Mouse (Mus musculus): Measurements from ENCODE around the gene March10.

Gene March10

GRCm38 (mm10) chr11:105456497-105456907, at the start of gene March10:
Gene March10, minus strand, starts transcription at chr11:105456735.
- DNase-seq = no peak

GRCm38 (mm10) chr11:105506322-105506721, 49.8 kb upstream of the March10 start:
- DNase-seq = no peak

DNA sequence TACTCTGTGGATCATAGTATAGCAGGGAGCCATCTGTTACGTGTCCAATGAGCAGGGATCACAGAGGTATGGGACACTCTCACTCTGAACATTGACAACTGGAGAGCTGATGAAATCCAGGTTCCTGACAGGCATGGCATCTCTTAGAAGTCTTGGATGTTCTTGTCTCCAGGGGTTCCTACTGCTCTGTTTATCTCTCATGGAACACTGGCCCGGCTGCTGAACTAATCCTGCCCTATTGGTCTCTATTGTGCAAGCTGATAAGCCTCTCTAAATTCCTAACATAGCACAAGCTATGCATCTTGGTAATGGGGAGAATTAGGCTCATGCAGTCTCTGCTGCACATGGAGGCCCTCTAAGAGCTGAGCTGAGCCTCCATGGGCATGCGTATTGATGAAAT, 48.5 kb upstream of the March10 start:
- no peak for DNase-seq

DNA sequence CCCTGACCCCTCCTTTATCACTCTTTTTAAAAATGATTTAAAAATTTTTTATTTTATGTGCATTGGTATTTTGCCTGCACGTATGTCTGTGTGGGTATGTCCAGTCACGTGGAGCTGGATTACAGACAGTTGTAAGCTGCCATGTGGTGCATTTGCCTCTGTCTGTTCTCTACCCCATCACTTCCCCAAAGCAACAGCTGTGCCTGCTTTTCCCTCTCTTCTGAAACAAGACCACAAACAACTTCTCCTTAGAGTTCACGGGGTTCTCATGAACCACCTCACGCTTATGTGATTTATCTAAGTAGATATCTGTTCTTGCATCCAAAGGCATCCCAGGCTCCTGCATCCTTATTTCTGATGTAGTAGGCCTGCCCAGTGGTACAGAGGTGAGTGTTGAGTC, 45.8 kb upstream of the March10 start:
- DNase-seq = no peak

DNA sequence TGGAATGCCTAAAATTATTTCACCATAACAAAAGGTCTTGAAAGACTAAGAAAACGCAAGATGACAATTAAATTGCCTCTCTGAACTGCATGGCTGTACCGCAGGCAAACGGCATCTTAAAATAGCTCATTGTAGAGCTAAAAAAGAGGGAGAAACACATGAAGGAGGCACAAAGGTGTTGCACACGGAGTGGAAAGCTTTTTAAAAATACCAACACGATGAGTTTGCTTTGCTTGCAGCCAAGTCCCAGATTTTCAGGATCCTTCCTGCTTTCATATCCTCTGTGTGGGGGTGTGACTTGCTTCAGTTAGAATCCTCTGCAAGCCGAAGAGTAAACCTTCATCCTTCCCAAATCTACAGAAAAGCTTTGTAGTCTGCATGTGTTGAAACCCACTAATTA, 41.0 kb upstream of the March10 start:
- no peak for DNase-seq

GRCm38 (mm10) chr11:105496665-105497064, 40.1 kb upstream of the March10 start:
- DNase-seq = no peak

- no peak for DNase-seq
These were observed 39.2 kb upstream of the March10 start for GRCm38 (mm10) chr11:105495591-105496270.

DNA sequence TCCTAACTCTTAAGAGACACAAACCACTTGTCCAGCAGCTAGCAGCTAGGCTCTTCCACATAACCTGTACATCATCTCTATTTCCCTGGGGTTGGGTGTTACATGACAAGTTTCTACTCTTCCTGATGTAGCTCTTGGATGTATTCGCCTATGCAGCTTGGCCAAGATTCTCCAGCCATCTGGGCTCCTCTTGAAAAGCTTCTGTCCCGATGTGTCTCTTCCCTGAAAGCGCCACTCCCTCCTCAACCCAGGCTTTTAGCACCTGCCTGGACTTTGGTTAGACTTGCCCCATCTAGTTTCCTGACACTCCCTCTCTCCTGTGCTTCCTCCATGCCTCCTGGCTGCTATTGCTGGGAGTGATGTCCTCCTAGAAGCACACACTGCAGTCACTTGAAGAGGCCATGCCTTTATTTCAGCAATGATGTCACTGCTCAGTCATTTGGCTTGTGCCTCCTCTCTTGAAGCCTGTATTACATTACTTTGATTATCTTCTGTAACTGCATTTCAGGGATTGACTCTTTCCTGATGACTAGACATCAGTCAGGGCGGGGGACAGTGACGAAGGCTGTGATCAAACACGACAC, 38.3 kb upstream of the March10 start:
- DNase-seq = no peak

- no peak for DNase-seq
These were observed 35.9 kb upstream of the March10 start for GRCm38 (mm10) chr11:105492392-105492791.

DNA sequence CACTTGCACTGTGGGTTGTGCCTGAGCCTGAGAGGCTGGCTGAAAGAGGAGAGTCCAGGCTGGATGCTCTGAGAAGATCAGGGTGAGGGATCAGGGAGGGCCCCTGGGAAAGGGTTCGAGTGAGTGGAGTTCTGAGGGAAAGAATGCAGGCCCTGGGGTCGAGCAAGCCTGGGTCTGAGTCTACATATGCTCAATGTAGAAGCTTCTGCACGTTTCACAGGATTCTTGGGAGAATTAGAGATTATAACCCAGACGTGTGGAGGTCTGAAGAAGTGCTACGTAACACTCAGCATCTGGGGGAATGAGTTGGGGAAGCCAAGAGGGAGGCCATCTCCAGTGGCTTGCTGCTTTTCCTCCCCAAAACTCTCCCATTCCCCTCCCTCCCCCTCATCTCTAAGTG, 34.4 kb upstream of the March10 start:
- no peak for DNase-seq

DNA sequence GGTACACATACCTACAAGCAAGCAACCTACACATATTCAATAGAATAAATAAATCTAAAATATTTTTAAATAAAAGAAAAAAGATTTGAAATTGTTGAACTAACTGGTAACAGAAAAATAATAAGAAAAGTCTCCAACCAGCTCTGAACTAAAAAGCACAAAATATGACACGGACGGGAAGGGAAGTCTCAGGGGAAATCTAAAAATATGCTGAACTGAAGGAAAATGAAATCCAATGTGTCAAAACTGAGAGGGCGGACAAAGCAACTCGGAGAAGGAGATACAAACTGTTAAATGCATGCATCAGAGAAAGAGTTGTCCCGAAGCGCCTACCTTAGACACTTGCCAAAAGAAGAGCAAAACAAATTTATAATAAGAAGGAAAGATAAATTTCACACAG, 28.9 kb upstream of the March10 start:
- no peak for DNase-seq

GRCm38 (mm10) chr11:105484993-105485392, 28.5 kb upstream of the March10 start:
- DNase-seq = no peak

GRCm38 (mm10) chr11:105482747-105483146, 26.2 kb upstream of the March10 start:
- no peak for DNase-seq

DNA sequence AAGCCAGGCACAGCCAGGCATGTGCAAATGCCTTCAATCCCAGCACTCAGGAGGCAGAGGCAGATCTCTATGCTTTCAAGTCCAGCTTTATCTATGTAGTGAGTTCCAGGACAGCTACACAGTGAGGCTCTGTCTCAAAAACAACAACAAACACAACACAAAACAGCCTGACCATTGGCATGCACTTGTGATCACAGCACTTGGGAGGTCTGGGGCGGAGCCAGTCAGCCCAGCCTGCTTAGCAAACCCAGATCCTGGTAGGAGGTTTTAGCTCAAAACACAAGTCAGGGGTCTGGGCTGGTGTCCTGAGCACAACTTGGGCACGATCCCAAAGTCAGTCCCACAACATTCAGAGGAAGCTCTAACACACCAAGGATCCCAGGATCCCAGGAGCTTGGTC, 18.2 kb upstream of the March10 start:
- no peak for DNase-seq

DNA sequence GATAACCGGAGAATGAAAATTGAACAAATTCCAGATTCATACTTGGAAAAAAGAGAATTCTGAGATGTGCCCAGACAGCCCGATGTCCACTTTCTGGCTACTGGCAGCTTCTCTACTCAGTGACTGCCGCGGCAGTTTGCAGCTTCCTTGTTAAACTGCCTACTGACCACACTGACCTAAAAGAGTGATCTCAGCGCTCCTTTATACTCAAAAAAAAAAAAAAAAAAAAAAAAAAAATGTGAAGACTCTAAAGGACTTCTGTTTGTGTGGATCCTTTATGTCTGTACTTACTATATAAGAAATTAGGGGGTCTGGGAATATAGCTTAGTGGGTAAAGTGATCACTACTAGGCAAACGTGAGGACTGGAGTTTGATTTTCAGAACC, 17.8 kb upstream of the March10 start:
- DNase-seq = no peak

GRCm38 (mm10) chr11:105473716-105474351, 17.3 kb upstream of the March10 start:
- no peak for DNase-seq

GRCm38 (mm10) chr11:105472610-105473009, 16.1 kb upstream of the March10 start:
- DNase-seq = no peak

DNA sequence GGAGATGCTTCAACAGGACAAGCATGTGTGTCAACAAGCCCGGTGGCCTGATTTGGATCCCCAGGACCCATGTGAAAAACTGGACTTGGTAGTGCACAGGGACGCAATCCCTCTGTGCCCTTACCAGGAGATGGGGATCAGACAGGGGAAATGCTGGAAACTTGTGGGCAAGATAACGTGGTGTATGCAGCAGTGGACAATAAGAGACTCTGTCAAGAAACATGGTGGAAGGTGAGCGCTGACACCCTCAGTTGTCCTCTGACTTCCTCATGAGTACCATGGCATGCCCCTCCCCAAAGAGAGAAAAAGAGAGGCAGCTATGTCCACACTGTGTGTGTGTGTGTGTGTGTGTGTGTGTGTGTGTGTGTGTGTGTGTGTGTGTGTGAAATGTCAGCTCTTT, 14.4 kb upstream of the March10 start:
- DNase-seq = no peak

DNA sequence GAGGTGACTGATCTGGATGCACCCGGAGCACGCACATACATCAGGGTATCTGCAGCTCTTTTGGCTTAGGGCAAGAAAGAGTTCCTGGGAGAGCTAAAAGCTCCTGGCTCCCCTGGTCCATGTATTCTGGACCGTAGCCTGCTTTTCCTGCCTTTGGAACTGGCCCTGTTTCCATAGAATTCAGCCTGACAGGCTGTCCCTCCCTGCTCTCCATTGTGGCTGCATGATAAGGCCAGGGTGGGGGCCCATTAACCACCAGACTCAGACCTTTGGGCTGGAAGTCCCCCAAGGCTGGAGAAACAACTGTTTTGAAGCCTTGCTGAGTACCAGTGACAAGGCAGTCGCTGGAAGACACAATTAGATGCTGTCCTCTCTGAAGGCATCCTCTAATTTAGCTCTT, 13.0 kb upstream of the March10 start:
- DNase-seq = no peak

- DNase-seq = no peak
These were observed 12.6 kb upstream of the March10 start for GRCm38 (mm10) chr11:105469091-105469507.

- DNase-seq = no peak
These were observed 11.9 kb upstream of the March10 start for GRCm38 (mm10) chr11:105468436-105468835.

DNA sequence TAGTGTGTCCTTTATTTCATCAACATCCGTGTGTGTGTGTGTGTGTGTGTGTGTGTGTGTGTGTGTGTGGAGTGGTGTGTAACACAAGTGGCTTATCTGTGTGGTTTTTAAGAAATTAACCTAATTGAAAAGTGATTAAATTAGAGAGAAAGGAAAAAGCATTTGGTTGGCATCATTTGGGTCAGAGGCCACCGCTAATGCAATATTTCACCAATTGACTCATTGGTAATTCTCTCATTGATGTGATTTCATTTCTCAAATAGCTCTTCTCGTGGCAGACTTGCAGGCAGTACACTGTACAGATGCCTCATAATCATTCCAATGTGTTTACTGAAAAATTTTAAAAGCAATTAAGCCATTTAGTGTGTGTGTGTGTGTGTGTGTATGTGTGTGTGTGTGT, 11.3 kb upstream of the March10 start:
- no peak for DNase-seq

- no peak for DNase-seq
These were observed 10.7 kb upstream of the March10 start for GRCm38 (mm10) chr11:105467266-105467665.

- no peak for DNase-seq
These were observed 10.2 kb upstream of the March10 start for GRCm38 (mm10) chr11:105466756-105467155.

GRCm38 (mm10) chr11:105465488-105465887, 9.0 kb upstream of the March10 start:
- no peak for DNase-seq

Data from lung, postnatal 14 days (tissue).